In the genomic region with DNA sequence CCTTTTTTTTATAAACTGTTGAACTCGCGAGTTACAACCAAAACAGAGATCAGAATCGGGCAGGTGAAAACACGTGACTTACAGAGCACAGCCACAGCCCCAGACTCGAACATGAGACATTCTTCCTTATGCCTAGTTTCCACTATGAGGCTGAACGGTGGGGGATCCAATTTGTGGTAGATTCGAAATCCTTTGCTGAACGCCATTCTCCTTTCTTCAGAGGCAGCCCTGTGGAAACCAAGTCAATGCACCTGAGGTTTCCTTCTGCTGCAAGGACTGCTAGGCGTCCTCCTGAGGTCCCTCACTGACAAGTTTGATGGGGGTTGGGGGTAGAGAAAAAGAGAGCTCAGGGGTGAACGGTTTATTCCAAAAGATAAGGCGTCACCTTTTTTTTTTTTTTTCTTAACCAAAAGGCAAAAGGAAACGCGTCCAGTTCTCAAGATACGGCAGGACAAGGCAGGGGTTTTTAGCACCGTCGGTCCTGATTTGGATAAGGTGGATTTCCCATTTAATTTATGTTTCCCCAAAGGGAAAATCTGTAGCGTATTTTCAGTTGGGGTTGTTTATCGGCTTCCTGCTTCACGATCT, we compare ENCODE assay signal across 8 mouse cellular contexts. TPM values are rescaled to one million over a fixed set of nuclear protein-coding genes. Genes with fewer than 3 reads are reported as not detected.
DNase-seq lines count a peak whose midpoint lies in the region; ATAC-seq and TF ChIP-seq lines count a peak whose summit lies in the region.

No protein-coding gene starts in this region.

- no peak for DNase-seq in left cerebral cortex, adult 2 months (ENCODE audit: extremely low spot score in 1 of 2, low spot score in 2 of 2)
- no peak for DNase-seq in left cerebral cortex, postnatal 10 days (ENCODE audit: extremely low spot score in 1 of 2, low spot score in 2 of 2)
- DNase-seq in MEL-GATA-1-ER (ENCODE audit: extremely low read depth, low read depth): peak; percentile 53
- DNase-seq in embryo, embryonic 9.5 days (ENCODE audit: extremely low spot score): peak; percentile 8
- DNase-seq in midbrain, embryonic 11.5 days (ENCODE audit: low spot score, missing footprints): peak; percentile 93
- DNase-seq in thymus, postnatal 25 days: peak; percentile 31

- no peak for ATAC-seq in hindbrain, embryonic 15.5 days (ENCODE audit: low FRiP score, low read depth)
- no peak for ATAC-seq in midbrain, embryonic 11.5 days (ENCODE audit: low FRiP score)
- no peak for ATAC-seq in monocyte, adult 5-6 weeks (replicated peaks; ENCODE audit: insufficient number of reproducible peaks, low FRiP score, low TSS enrichment, poor library complexity, severe bottlenecking)

- WGBS in hindbrain, embryonic 15.5 days: 2% methylated on average over 19 of the region's 19 CpGs
- 1% methylated on average over 19 of the region's 19 CpGs for WGBS in midbrain, embryonic 11.5 days

- intact Hi-C loops in left cerebral cortex, adult 2 months (cut with DNase I): loop anchor here (2.0 kb wide), 1 partner anchor 35 kb away; a partner anchor contains a TSS
- intact Hi-C loops in left cerebral cortex, postnatal 10 days (cut with DNase I): loop anchor here (10.0 kb wide), 1 partner anchor 55 kb away; no protein-coding TSS in a partner anchor

- H3K36me3 ChIP-seq in hindbrain, embryonic 15.5 days: peaks cover 17% of the 10 kb centered on the region
- H3K36me3 ChIP-seq in midbrain, embryonic 11.5 days (ENCODE audit: control insufficient read depth, insufficient read depth, low read length): no peaks in the 10 kb centered on the region

- H3K27me3 ChIP-seq in hindbrain, embryonic 15.5 days: no peaks in the 10 kb centered on the region
- no peaks in the 10 kb centered on the region for H3K27me3 ChIP-seq in midbrain, embryonic 11.5 days (ENCODE audit: control insufficient read depth, insufficient read depth, low read length)

- peak overlapping the region; percentile 73 for H3K4me2 ChIP-seq in hindbrain, embryonic 15.5 days
- peak overlapping the region; percentile 78 for H3K4me2 ChIP-seq in midbrain, embryonic 11.5 days

- H3K27ac ChIP-seq in left cerebral cortex, adult 2 months: peak overlapping the region; percentile 99
- H3K27ac ChIP-seq in hindbrain, embryonic 15.5 days (replicated peaks): peak overlapping the region; percentile 93
- no peak overlapping the region for H3K27ac ChIP-seq in midbrain, embryonic 11.5 days (ENCODE audit: low read depth, low read length)

- no peak for TF ChIP-seq CTCF in left cerebral cortex, adult 2 months (IDR thresholded peaks at IDR 0.05)

- peak overlapping the region; percentile 93 for H3K4me3 ChIP-seq in left cerebral cortex, adult 2 months
- peak overlapping the region; percentile 73 for H3K4me3 ChIP-seq in hindbrain, embryonic 15.5 days
- peak overlapping the region; percentile 90 for H3K4me3 ChIP-seq in midbrain, embryonic 11.5 days (ENCODE audit: low read depth, low read length)

- peaks cover 27% of the 10 kb centered on the region for H3K4me1 ChIP-seq in hindbrain, embryonic 15.5 days (replicated peaks)
- H3K4me1 ChIP-seq in midbrain, embryonic 11.5 days (ENCODE audit: control insufficient read depth, insufficient read depth, low read length): peaks cover 7% of the 10 kb centered on the region

- H3K9ac ChIP-seq in hindbrain, embryonic 15.5 days: peak overlapping the region; percentile 73
- H3K9ac ChIP-seq in midbrain, embryonic 11.5 days (ENCODE audit: low read length): peak overlapping the region; percentile 83

- H3K9me3 ChIP-seq in hindbrain, embryonic 15.5 days: no peaks in the 10 kb centered on the region
- no peaks in the 10 kb centered on the region for H3K9me3 ChIP-seq in midbrain, embryonic 11.5 days (ENCODE audit: control insufficient read depth, low read length)

RNA-seq across cellular contexts. Expression of a gene that starts 1.1 kb away (rescaled TPM):
- 100 to 1,000 TPM; 339 TPM for total RNA-seq in left cerebral cortex, adult 2 months (2021)
- total RNA-seq in left cerebral cortex, postnatal 10 days (2021): 100 to 1,000 TPM; 231 to 243 TPM
- 48.3 and 52.8 TPM in 2 replicates for polyA plus RNA-seq in hindbrain, embryonic 15.5 days (2015; fragmentation: Nextera tagmentation; extraction: Ambion mirVana)
- polyA plus RNA-seq in midbrain, embryonic 11.5 days (2014; fragmentation: Nextera tagmentation; extraction: Ambion mirVana): 23.3 and 27.0 TPM in 2 replicates
- 46.1 to 103 TPM (median 74.0 TPM) in 3 replicates for total RNA-seq in monocyte, adult 5-6 weeks (2017)

RNA-seq across cellular contexts. Expression of a gene that starts 34.3 kb away (rescaled TPM):
- total RNA-seq in left cerebral cortex, adult 2 months (2021): 10 to 100 TPM; 66.1 to 76.5 TPM
- total RNA-seq in left cerebral cortex, postnatal 10 days (2021): 10 to 100 TPM; 57.1 to 57.5 TPM
- polyA plus RNA-seq in hindbrain, embryonic 15.5 days (2015; fragmentation: Nextera tagmentation; extraction: Ambion mirVana): 58.7 and 61.2 TPM in 2 replicates
- 86.4 and 97.2 TPM in 2 replicates for polyA plus RNA-seq in midbrain, embryonic 11.5 days (2014; fragmentation: Nextera tagmentation; extraction: Ambion mirVana)
- 135 to 183 TPM (median 160 TPM) in 3 replicates for total RNA-seq in monocyte, adult 5-6 weeks (2017)

Comparison
In these comparisons a context has a peak if more than half of its experiments do, and no peak if none do; other contexts are left out.
1. DNase-seq: peak in MEL-GATA-1-ER (single experiment), embryo, embryonic 9.5 days (single experiment), midbrain, embryonic 11.5 days (single experiment) and thymus, postnatal 25 days (single experiment); none in left cerebral cortex, adult 2 months (0 of 2) and left cerebral cortex, postnatal 10 days (0 of 2).
2. Peak in every context shown above with its lines, with median percentiles within 50 percentile points of each other: H3K4me3 ChIP-seq.